Mouse (Mus musculus) liver, embryonic 13.5 days (tissue): Measurements from ENCODE around the gene Hsd17b14. TPM values are rescaled to one million over a fixed set of nuclear protein-coding genes. Genes with fewer than 3 reads are reported as not detected.

ENCODE experiments used
- polyA plus RNA-seq: library from polyadenylated mRNA; unstranded; fragments of >200 nt; fragmentation: Nextera tagmentation; extraction: Ambion mirVana; gene quantifications from 2 replicates; pipeline ENCODE4 v1.2.1, GENCODE M21; 2015

The Hsd17b14 gene
- polyA plus RNA-seq, 1 experiment from 2014 or later: 1.9 TPM

Other genes starting within 250 kb of the Hsd17b14 start
- 0.85 and 1.3 TPM in 2 replicates for gene Trpm4, start 221.1 kb upstream of the Hsd17b14 start, polyA plus RNA-seq
- gene Hrc, start 219.6 kb upstream of the Hsd17b14 start, polyA plus RNA-seq: 0.12 and 0.15 TPM in 2 replicates
- gene Ppfia3, start 187.9 kb upstream of the Hsd17b14 start, polyA plus RNA-seq: 0.24 and 0.25 TPM in 2 replicates
- gene Lin7b, start 184.3 kb upstream of the Hsd17b14 start, polyA plus RNA-seq: not detected in 2 replicates
- 108 and 129 TPM in 2 replicates for gene Snrnp70, start 159.2 kb upstream of the Hsd17b14 start, polyA plus RNA-seq
- gene Kcna7, start 149.2 kb upstream of the Hsd17b14 start, polyA plus RNA-seq: not detected in 2 replicates
- gene Ntf5, start 141.2 kb upstream of the Hsd17b14 start, polyA plus RNA-seq: 0.35 and 0.37 TPM in 2 replicates
- not detected in 2 replicates for gene Lhb, start 134.1 kb upstream of the Hsd17b14 start, polyA plus RNA-seq
- gene Gys1, start 120.0 kb upstream of the Hsd17b14 start, polyA plus RNA-seq: 4.1 and 5.1 TPM in 2 replicates
- gene Ruvbl2, start 116.8 kb upstream of the Hsd17b14 start, polyA plus RNA-seq: 111 and 119 TPM in 2 replicates
- 7,621 and 8,262 TPM in 2 replicates for gene Ftl1, start 95.0 kb upstream of the Hsd17b14 start, polyA plus RNA-seq
- gene Bax, start 88.0 kb upstream of the Hsd17b14 start, polyA plus RNA-seq: 104 and 106 TPM in 2 replicates
- 0.80 and 0.87 TPM in 2 replicates for gene Tulp2, start 73.0 kb upstream of the Hsd17b14 start, polyA plus RNA-seq
- gene Gm45808, start 68.1 kb upstream of the Hsd17b14 start, polyA plus RNA-seq: not detected in 2 replicates
- gene Dhdh, start 66.1 kb upstream of the Hsd17b14 start, polyA plus RNA-seq: 2.0 and 2.2 TPM in 2 replicates
- 110 and 127 TPM in 2 replicates for gene Nucb1, start 44.5 kb upstream of the Hsd17b14 start, polyA plus RNA-seq
- 180 and 197 TPM in 2 replicates for gene Ppp1r15a, start 28.6 kb upstream of the Hsd17b14 start, polyA plus RNA-seq
- gene Plekha4, start 28.6 kb upstream of the Hsd17b14 start, polyA plus RNA-seq: 0.43 and 0.52 TPM in 2 replicates
- 44.1 and 45.4 TPM in 2 replicates for gene Bcat2, start 15.3 kb downstream of the Hsd17b14 start, polyA plus RNA-seq
- gene Fgf21, start 60.6 kb downstream of the Hsd17b14 start, polyA plus RNA-seq: not detected in 2 replicates
- gene Fut1, start 62.4 kb downstream of the Hsd17b14 start, polyA plus RNA-seq: not detected in 2 replicates
- gene Izumo1, start 66.9 kb downstream of the Hsd17b14 start, polyA plus RNA-seq: 0.10 TPM in 1 of 2 replicates, not detected in the other
- 2.4 and 2.5 TPM in 2 replicates for gene Rasip1, start 72.6 kb downstream of the Hsd17b14 start, polyA plus RNA-seq
- 0.46 and 0.51 TPM in 2 replicates for gene Mamstr, start 85.1 kb downstream of the Hsd17b14 start, polyA plus RNA-seq
- 0.05 and 0.06 TPM in 2 replicates for gene Fut2, start 111.5 kb downstream of the Hsd17b14 start, polyA plus RNA-seq
- gene Ntn5, start 129.1 kb downstream of the Hsd17b14 start, polyA plus RNA-seq: not detected in 2 replicates
- 0.07 TPM in 1 of 2 replicates, not detected in the other for gene Sec1, start 139.5 kb downstream of the Hsd17b14 start, polyA plus RNA-seq
- gene Car11, start 144.9 kb downstream of the Hsd17b14 start, polyA plus RNA-seq: 0.34 and 0.44 TPM in 2 replicates
- 0.43 and 0.64 TPM in 2 replicates for gene Dbp, start 150.2 kb downstream of the Hsd17b14 start, polyA plus RNA-seq
- 761 and 840 TPM in 2 replicates for gene Rpl18, start 160.6 kb downstream of the Hsd17b14 start, polyA plus RNA-seq
- gene Sphk2, start 163.1 kb downstream of the Hsd17b14 start, polyA plus RNA-seq: 11.4 and 11.7 TPM in 2 replicates
- 0.37 and 0.47 TPM in 2 replicates for gene Fam83e, start 166.3 kb downstream of the Hsd17b14 start, polyA plus RNA-seq
- not detected in 2 replicates for gene Spaca4, start 170.9 kb downstream of the Hsd17b14 start, polyA plus RNA-seq
- gene Lmtk3, start 228.8 kb downstream of the Hsd17b14 start, polyA plus RNA-seq: not detected in 2 replicates
- 0.45 and 0.68 TPM in 2 replicates for gene Sult2b1, start 229.8 kb downstream of the Hsd17b14 start, polyA plus RNA-seq